Mouse (Mus musculus) heart, embryonic 14.5 days (tissue): ENCODE measurements around the gene Gm5741. TPM values are rescaled to one million over a fixed set of nuclear protein-coding genes. Genes with fewer than 3 reads are reported as not detected.
A peak's percentile ranks its signal among the peaks of the same experiment; 100 is the strongest.

Source experiments
- ATAC-seq: fragments of 200-750 bp; cut with Nextera tagmentation; 2 replicates; pipeline ENCODE4 v1.8.0; 2017; ENCODE audit warnings: low read depth, moderate TSS enrichment; ENCODE audit not compliant: insufficient number of reproducible peaks, insufficient read depth, low FRiP score
- H3K27ac ChIP-seq, 2 experiments: fragments of 200-500 bp in 1 of 2; fragments of 300-500 bp in 1 of 2; sonication (generic) in 1 of 2; replicated peaks in 1 of 2; 2 replicates each; pipeline ENCODE4 v1.5.1; 2012 to 2014; ENCODE audit warnings: low read depth in 2 of 2, low read length in 2 of 2, control low read depth in 1 of 2, mild to moderate bottlenecking in 1 of 2, mixed read lengths in 1 of 2; ENCODE audit not compliant: control insufficient read depth in 1 of 2, insufficient read depth in 1 of 2
- H3K27me3 ChIP-seq: fragments of 300-500 bp; sonication (generic); 2 replicates; pipeline ENCODE4 v1.6.1; 2014; ENCODE audit warnings: mild to moderate bottlenecking, low read length, control low read depth; ENCODE audit not compliant: control insufficient read depth, insufficient read depth
- H3K36me3 ChIP-seq: fragments of 300-500 bp; sonication (generic); 2 replicates; pipeline ENCODE4 v1.6.1; 2014; ENCODE audit warnings: mild to moderate bottlenecking, control low read depth, low read length, mixed read lengths; ENCODE audit not compliant: control insufficient read depth, insufficient read depth
- H3K4me1 ChIP-seq, 2 experiments: fragments of 200-500 bp in 1 of 2; fragments of 300-500 bp in 1 of 2; sonication (generic) in 1 of 2; 2 replicates each; pipeline ENCODE4 v1.6.1; 2012 to 2014; ENCODE audit warnings: low read length in 2 of 2, control low read depth in 1 of 2, mixed read lengths in 1 of 2; ENCODE audit not compliant: control insufficient read depth in 2 of 2, insufficient read depth in 2 of 2
- H3K4me2 ChIP-seq: fragments of 300-500 bp; sonication (generic); 2 replicates; pipeline ENCODE4 v1.6.1; 2014; ENCODE audit warnings: mild to moderate bottlenecking, low read length
- H3K4me3 ChIP-seq, 2 experiments: fragments of 200-500 bp in 1 of 2; fragments of 300-500 bp in 1 of 2; sonication (generic) in 1 of 2; 2 replicates each; pipeline ENCODE4 v1.5.1; 2012 to 2014; ENCODE audit warnings: low read length in 2 of 2, mild to moderate bottlenecking in 2 of 2, control low read depth in 1 of 2, low read depth in 1 of 2, moderate library complexity in 1 of 2; ENCODE audit not compliant: control insufficient read depth in 1 of 2, insufficient read depth in 1 of 2
- H3K9ac ChIP-seq: fragments of 300-500 bp; sonication (generic); 2 replicates; pipeline ENCODE4 v1.6.1; 2014; ENCODE audit warnings: mild to moderate bottlenecking, low read length
- H3K9me3 ChIP-seq: fragments of 300-500 bp; sonication (generic); 2 replicates; pipeline ENCODE4 v1.6.1; 2016; ENCODE audit warnings: low read length, control low read depth; ENCODE audit not compliant: control insufficient read depth
- WGBS: fragments of 180-500 bp; shearing (Covaris S2); extraction: QIAGEN DNeasy Blood & Tissue Kit; methylation state at CpG from one replicate; pipeline ENCODE4 v1.1.7; 2014; 5-methylcytosine and 5-hydroxymethylcytosine counted together
- microRNA-seq: library from miRNA; unstranded; fragments of <30 nt; microRNA quantifications from one replicate; pipeline ENCODE4, GENCODE M21; 2016
- polyA plus RNA-seq: library from polyadenylated mRNA; unstranded; fragments of >200 nt; fragmentation: Nextera tagmentation; extraction: Ambion mirVana; gene quantifications from 2 replicates; pipeline ENCODE4 v1.2.1, GENCODE M21; 2014

The Gm5741 gene
- polyA plus RNA-seq, 1 experiment from 2014 or later: not detected

DNA sequence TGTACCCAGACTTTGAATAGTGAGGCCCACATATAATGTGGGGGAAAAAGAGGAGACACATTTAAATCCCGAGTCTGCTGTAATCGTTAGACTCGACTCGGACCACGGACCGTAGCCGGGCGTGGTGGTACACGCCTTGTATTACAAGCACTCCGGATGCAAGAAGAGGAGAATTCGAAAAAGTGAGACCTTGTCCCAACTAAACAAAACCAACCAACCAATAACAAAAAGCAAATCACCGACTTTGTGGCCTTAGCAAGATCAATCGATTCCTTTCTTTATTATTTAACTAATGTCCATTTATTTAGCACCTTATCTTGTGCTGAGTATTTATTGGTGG lies 40.3 kb downstream of the Gm5741 start:
- ATAC-seq: no peak
- peaks cover 52% of the 10 kb centered on the region for H3K36me3 ChIP-seq
- H3K4me2 ChIP-seq: peak overlapping the region; percentile 94
- H3K4me1 ChIP-seq: peaks cover 11 to 33% of the 10 kb centered on the region in 2 experiments
- peak overlapping the region; percentile 98 for H3K9ac ChIP-seq
- under 1% methylated on average over 13 of the region's 13 CpGs for WGBS
- H3K4me3 ChIP-seq: peak overlapping the region; percentile 96 to 97
- no peaks in the 10 kb centered on the region for H3K27me3 ChIP-seq
- no peaks in the 10 kb centered on the region for H3K9me3 ChIP-seq
- H3K27ac ChIP-seq: peak overlapping the region; percentile 48 to 72; a peak in 3 of 4 replicates

DNA sequence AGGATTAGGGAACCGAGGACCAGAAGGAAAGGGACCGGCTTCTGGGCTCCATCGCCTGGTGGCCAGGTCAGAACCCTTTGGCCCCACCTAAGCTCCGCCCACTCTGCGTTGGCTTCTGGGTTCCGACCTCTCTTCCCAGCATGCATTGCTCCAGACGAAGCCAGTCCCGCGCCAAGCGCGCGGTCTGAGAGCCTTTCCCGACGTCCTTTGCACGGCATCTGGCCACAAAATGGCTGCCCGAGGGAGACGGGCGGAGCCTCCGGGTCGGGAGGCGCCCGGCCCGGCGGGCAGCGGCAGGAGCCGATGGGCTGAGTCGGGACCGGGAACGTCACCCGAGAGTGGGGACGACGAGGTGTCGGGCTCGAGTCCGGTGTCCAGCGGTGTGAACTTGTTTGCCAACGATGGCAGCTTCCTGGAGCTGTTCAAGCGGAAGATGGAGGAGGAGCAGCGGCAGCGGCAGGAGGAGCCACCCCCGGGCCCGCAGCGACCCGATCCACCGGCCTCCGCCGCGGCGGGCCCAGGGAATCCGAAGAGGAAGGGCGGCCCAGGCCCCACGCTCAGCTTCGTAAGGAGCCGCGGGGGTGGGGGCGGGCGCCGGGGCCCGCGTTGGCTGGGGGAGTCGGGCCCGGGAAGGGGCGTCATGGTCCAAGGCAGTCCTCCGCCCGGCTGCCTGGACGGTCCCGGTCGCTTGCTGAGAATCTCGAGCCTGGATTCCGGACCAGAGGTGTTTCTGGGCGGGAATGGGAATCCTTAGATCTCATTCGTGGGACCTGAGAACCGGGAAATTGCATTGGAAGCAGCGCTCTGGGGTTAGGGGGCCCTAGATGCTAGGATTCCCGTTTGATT lies 40.9 kb downstream of the Gm5741 start, which contains the start of gene Trir:
Trir (plus strand) TSS at position 154 of the 846 bp plus-strand sequence.
- Histone ChIP-seq H3K4me2 (peak within 1 kb of the TSS; percentile 94), H3K4me1 (peaks cover 11 to 33% of the 10 kb centered on the region in 2 experiments), H3K9ac (peak within 1 kb of the TSS; percentile 98), H3K27me3 (no peaks in the 10 kb centered on the region), H3K27ac (peak within 1 kb of the TSS; percentile 72 to 89), H3K9me3 (no peaks in the 10 kb centered on the region), H3K4me3 (peak within 1 kb of the TSS; percentile 96 to 97), H3K36me3 (peaks cover 52% of the 10 kb centered on the region)
- peak; percentile 81 for ATAC-seq
- under 1% methylated on average over 74 of the region's 75 CpGs for WGBS

GRCm38 (mm10) chr8:85025098-85025932 lies 42.5 kb downstream of the Gm5741 start, which contains the start of gene Asna1:
Asna1 (minus strand) TSS chr8:85025281.
- Histone ChIP-seq H3K4me1 (peaks cover 11 to 33% of the 10 kb centered on the region in 2 experiments), H3K36me3 (peaks cover 53% of the 10 kb centered on the region), H3K27ac (peak within 1 kb of the TSS; percentile 72 to 84), H3K9me3 (no peaks in the 10 kb centered on the region), H3K27me3 (no peaks in the 10 kb centered on the region), H3K4me2 (peak within 1 kb of the TSS; percentile 94), H3K4me3 (peak within 1 kb of the TSS; percentile 87 to 97), H3K9ac (peak within 1 kb of the TSS; percentile 88)
- peak; percentile 81 for ATAC-seq
- 5% methylated on average over 30 of the region's 30 CpGs for WGBS

DNA sequence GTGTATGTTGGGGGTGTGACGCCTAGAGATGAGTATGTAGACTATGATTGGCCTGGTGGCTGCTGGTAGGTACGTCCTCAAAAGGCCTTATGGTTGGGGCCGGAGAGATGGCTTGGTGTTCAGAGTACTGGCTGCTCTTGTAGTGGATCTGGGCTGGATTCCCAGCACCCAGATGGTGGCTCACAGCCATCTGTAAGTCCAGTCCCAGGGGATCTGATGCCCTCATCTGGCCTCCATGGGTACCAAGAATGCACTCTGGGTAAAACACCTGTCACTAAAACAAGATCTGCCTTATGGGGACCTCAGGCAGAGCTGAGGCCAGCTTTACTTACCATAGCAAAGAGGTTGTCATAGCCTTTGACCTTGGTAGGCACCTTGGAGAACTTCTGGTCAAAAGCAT lies 43.9 kb downstream of the Gm5741 start:
- peaks cover 55% of the 10 kb centered on the region for H3K36me3 ChIP-seq
- H3K4me3 ChIP-seq: peak overlapping the region in 1 of 2 experiments; percentile 97; a peak in 1 of 4 replicates

GRCm38 (mm10) chr8:85021514-85022055 lies 46.2 kb downstream of the Gm5741 start:
- Histone ChIP-seq H3K4me1 (peaks cover 7 to 17% of the 10 kb centered on the region in 2 experiments), H3K4me2 (no peak overlapping the region), H3K4me3 (no peak overlapping the region), H3K9ac (no peak overlapping the region), H3K9me3 (no peaks in the 10 kb centered on the region), H3K27me3 (no peaks in the 10 kb centered on the region), H3K27ac (no peak overlapping the region), H3K36me3 (peaks cover 71% of the 10 kb centered on the region)
- WGBS: 97% methylated on average over 3 of the region's 3 CpGs
- no peak for ATAC-seq

More for the DNA sequence above, 43.9 kb downstream of the Gm5741 start:
- 90% methylated on average over 3 of the region's 3 CpGs for WGBS
- H3K4me2 ChIP-seq: peak overlapping the region; percentile 94
- peaks cover 11 to 28% of the 10 kb centered on the region in 2 experiments for H3K4me1 ChIP-seq
- no peak overlapping the region for H3K9ac ChIP-seq
- no peak for ATAC-seq
- H3K27ac ChIP-seq: no peak overlapping the region
- H3K9me3 ChIP-seq: no peaks in the 10 kb centered on the region
- no peaks in the 10 kb centered on the region for H3K27me3 ChIP-seq

Small RNAs within 50 kb of the gene (microRNA-seq; reads per million reads assigned to microRNA genes)
- not detected for gene Gm23388
- gene Mir7070: 1.1 reads per million

Other genes with a start within 250 kb of the Gm5741 start
- 5.9 and 6.6 TPM in 2 replicates for gene Dand5, start 245.2 kb downstream of the Gm5741 start, polyA plus RNA-seq
- 49.9 and 53.0 TPM in 2 replicates for gene Gadd45gip1, start 236.5 kb downstream of the Gm5741 start, polyA plus RNA-seq
- gene Rad23a, start 227.3 kb downstream of the Gm5741 start, polyA plus RNA-seq: 122 and 125 TPM in 2 replicates
- gene Calr, start 221.0 kb downstream of the Gm5741 start, polyA plus RNA-seq: 500 and 527 TPM in 2 replicates
- 47.6 and 50.7 TPM in 2 replicates for gene Farsa, start 211.0 kb downstream of the Gm5741 start, polyA plus RNA-seq
- 23.7 and 25.2 TPM in 2 replicates for gene Syce2, start 195.9 kb downstream of the Gm5741 start, polyA plus RNA-seq
- 34.0 and 38.6 TPM in 2 replicates for gene Gcdh, start 174.1 kb downstream of the Gm5741 start, polyA plus RNA-seq
- gene Klf1, start 166.1 kb downstream of the Gm5741 start, polyA plus RNA-seq: 1.8 and 2.5 TPM in 2 replicates
- gene Dnase2a, start 159.4 kb downstream of the Gm5741 start, polyA plus RNA-seq: 4.5 and 5.5 TPM in 2 replicates
- 0.08 and 0.23 TPM in 2 replicates for gene Mast1, start 130.6 kb downstream of the Gm5741 start, polyA plus RNA-seq
- gene Rtbdn, start 121.0 kb downstream of the Gm5741 start, polyA plus RNA-seq: 0.12 TPM in 1 of 2 replicates, not detected in the other
- not detected in 2 replicates for gene Gm49661, start 98.5 kb downstream of the Gm5741 start, polyA plus RNA-seq
- gene Prdx2, start 98.4 kb downstream of the Gm5741 start, polyA plus RNA-seq: 792 and 804 TPM in 2 replicates
- gene Rnaseh2a, start 98.2 kb downstream of the Gm5741 start, polyA plus RNA-seq: 71.8 and 80.8 TPM in 2 replicates
- 10.1 and 10.9 TPM in 2 replicates for gene Junb, start 89.3 kb downstream of the Gm5741 start, polyA plus RNA-seq
- gene Hook2, start 77.4 kb downstream of the Gm5741 start, polyA plus RNA-seq: 5.0 and 5.1 TPM in 2 replicates
- not detected in 2 replicates for gene Best2, start 53.5 kb downstream of the Gm5741 start, polyA plus RNA-seq
- gene Asna1, start 42.7 kb downstream of the Gm5741 start, polyA plus RNA-seq: 91.5 and 109 TPM in 2 replicates
- 92.0 and 95.9 TPM in 2 replicates for gene Trir, start 41.2 kb downstream of the Gm5741 start, polyA plus RNA-seq
- 13.0 and 15.2 TPM in 2 replicates for gene Tnpo2, start 31.1 kb downstream of the Gm5741 start, polyA plus RNA-seq
- 16.6 and 21.6 TPM in 2 replicates for gene Fbxw9, start 7.9 kb downstream of the Gm5741 start, polyA plus RNA-seq
- 50.7 and 55.8 TPM in 2 replicates for gene Dhps, start 3.8 kb upstream of the Gm5741 start, polyA plus RNA-seq
- gene Wdr83os, start 12.8 kb upstream of the Gm5741 start, polyA plus RNA-seq: 125 and 136 TPM in 2 replicates
- gene Wdr83, start 13.3 kb upstream of the Gm5741 start, polyA plus RNA-seq: 35.4 and 43.0 TPM in 2 replicates
- 32.9 and 35.7 TPM in 2 replicates for gene Man2b1, start 15.3 kb upstream of the Gm5741 start, polyA plus RNA-seq
- 0.80 and 1.1 TPM in 2 replicates for gene Zfp791, start 55.1 kb upstream of the Gm5741 start, polyA plus RNA-seq
- gene Cks1brt, start 83.9 kb upstream of the Gm5741 start, polyA plus RNA-seq: not detected in 2 replicates
- gene Olfr371, start 158.0 kb upstream of the Gm5741 start, polyA plus RNA-seq: not detected in 2 replicates
- gene Orc6, start 231.7 kb upstream of the Gm5741 start, polyA plus RNA-seq: 61.7 and 61.8 TPM in 2 replicates
- 106 and 110 TPM in 2 replicates for gene Vps35, start 231.8 kb upstream of the Gm5741 start, polyA plus RNA-seq